Mouse (Mus musculus) common myeloid progenitor, adult 5-6 weeks (primary cell): ENCODE measurements around the gene Fam57b. TPM values are rescaled to one million over a fixed set of nuclear protein-coding genes. Genes with fewer than 3 reads are reported as not detected.

Experiments used
- ATAC-seq: replicated peaks from 2 replicates; pipeline ENCODE4 v1.8.0; 2016; ENCODE audit warnings: low read depth, mild to moderate bottlenecking, moderate TSS enrichment, inconsistent platforms; ENCODE audit not compliant: poor library complexity, severe bottlenecking
- total RNA-seq: library from RNA; stranded (forward); fragments of 200-1000, 187-1606 nt; gene quantifications from 2 replicates; pipeline ENCODE4 v1.2.3, GENCODE M21; 2017

Gene Fam57b
- total RNA-seq, 1 experiment from 2014 or later: not detected

GRCm38 (mm10) chr7:126861429-126862130 is 64.1 kb downstream of the Fam57b start, which contains the start of gene Hirip3:
Gene Hirip3 (plus strand): TSS chr7:126861972.
- peak; percentile 87 for ATAC-seq

GRCm38 (mm10) chr7:126862147-126862784 is 64.8 kb downstream of the Fam57b start, which contains the start of gene Ino80e:
Gene Ino80e (minus strand): TSS chr7:126862377.
- ATAC-seq: peak; percentile 71

- no peak for ATAC-seq
Measured at GRCm38 (mm10) chr7:126863791-126864190, 66.3 kb downstream of the Fam57b start.

- no peak for ATAC-seq
Measured at GRCm38 (mm10) chr7:126867534-126867933, 70.1 kb downstream of the Fam57b start.

- ATAC-seq: no peak
Measured at GRCm38 (mm10) chr7:126868003-126868402, 70.5 kb downstream of the Fam57b start.

- no peak for ATAC-seq
Measured at GRCm38 (mm10) chr7:126869780-126870519, 72.5 kb downstream of the Fam57b start.

GRCm38 (mm10) chr7:126870520-126870891 is 73.0 kb downstream of the Fam57b start:
- ATAC-seq: no peak

GRCm38 (mm10) chr7:126877239-126877638 is 79.8 kb downstream of the Fam57b start:
- no peak for ATAC-seq

Other genes starting within 250 kb of the Fam57b start
- gene Eif3c, start 231.3 kb upstream of the Fam57b start, total RNA-seq: 231 and 257 TPM in 2 replicates
- 5.7 and 6.5 TPM in 2 replicates for gene Apobr, start 212.7 kb upstream of the Fam57b start, total RNA-seq
- 18.1 and 21.2 TPM in 2 replicates for gene Cln3, start 211.9 kb upstream of the Fam57b start, total RNA-seq
- 0.23 TPM in 1 of 2 replicates, not detected in the other for gene Il27, start 202.7 kb upstream of the Fam57b start, total RNA-seq
- gene Nupr1, start 166.8 kb upstream of the Fam57b start, total RNA-seq: 2.5 and 2.8 TPM in 2 replicates
- gene Sgf29, start 148.4 kb upstream of the Fam57b start, total RNA-seq: 40.8 and 51.8 TPM in 2 replicates
- gene Sult1a1, start 121.2 kb upstream of the Fam57b start, total RNA-seq: 0.37 TPM in 1 of 2 replicates, not detected in the other
- gene Bola2, start 102.3 kb upstream of the Fam57b start, total RNA-seq: 119 and 144 TPM in 2 replicates
- gene Slx1b, start 101.9 kb upstream of the Fam57b start, total RNA-seq: 3.4 and 6.0 TPM in 2 replicates
- 301 and 302 TPM in 2 replicates for gene Coro1a, start 89.9 kb upstream of the Fam57b start, total RNA-seq
- gene Mapk3, start 38.1 kb upstream of the Fam57b start, total RNA-seq: 23.0 and 28.2 TPM in 2 replicates
- gene Gdpd3, start 31.3 kb upstream of the Fam57b start, total RNA-seq: 2.3 and 5.1 TPM in 2 replicates
- 38.9 and 42.7 TPM in 2 replicates for gene Ypel3, start 20.7 kb upstream of the Fam57b start, total RNA-seq
- gene Tbx6, start 16.2 kb upstream of the Fam57b start, total RNA-seq: not detected in 2 replicates
- gene Ppp4c, start 5.2 kb upstream of the Fam57b start, total RNA-seq: 120 and 125 TPM in 2 replicates
- gene 4930451I11Rik, start 34.0 kb downstream of the Fam57b start, total RNA-seq: not detected in 2 replicates
- gene Doc2a, start 49.7 kb downstream of the Fam57b start, total RNA-seq: not detected in 2 replicates
- gene Hirip3, start 64.3 kb downstream of the Fam57b start, total RNA-seq: 283 and 331 TPM in 2 replicates
- gene Ino80e, start 64.7 kb downstream of the Fam57b start, total RNA-seq: 33.4 and 43.2 TPM in 2 replicates
- gene Taok2, start 87.0 kb downstream of the Fam57b start, total RNA-seq: 32.2 and 42.2 TPM in 2 replicates
- 21.1 and 31.9 TPM in 2 replicates for gene Tmem219, start 125.2 kb downstream of the Fam57b start, total RNA-seq
- gene Kctd13, start 131.2 kb downstream of the Fam57b start, total RNA-seq: 9.6 and 13.2 TPM in 2 replicates
- gene Asphd1, start 151.9 kb downstream of the Fam57b start, total RNA-seq: not detected in 2 replicates
- gene Sez6l2, start 152.9 kb downstream of the Fam57b start, total RNA-seq: 0.14 and 1.9 TPM in 2 replicates
- gene Cdipt, start 178.2 kb downstream of the Fam57b start, total RNA-seq: 33.7 and 60.5 TPM in 2 replicates
- 1.0 and 2.3 TPM in 2 replicates for gene Cdiptos, start 178.4 kb downstream of the Fam57b start, total RNA-seq
- 19.3 and 21.8 TPM in 2 replicates for gene Mvp, start 217.0 kb downstream of the Fam57b start, total RNA-seq
- gene Pagr1b, start 218.8 kb downstream of the Fam57b start, total RNA-seq: not detected in 2 replicates
- gene Pagr1a, start 219.7 kb downstream of the Fam57b start, total RNA-seq: 36.7 TPM in 1 of 2 replicates, not detected in the other
- gene Gm42742, start 223.4 kb downstream of the Fam57b start, total RNA-seq: 30.9 and 33.1 TPM in 2 replicates
- 1.3 TPM in 1 of 2 replicates, not detected in the other for gene Prrt2, start 223.5 kb downstream of the Fam57b start, total RNA-seq
- 59.0 and 67.8 TPM in 2 replicates for gene Maz, start 229.4 kb downstream of the Fam57b start, total RNA-seq
- 81.6 and 90.9 TPM in 2 replicates for gene Kif22, start 244.8 kb downstream of the Fam57b start, total RNA-seq